Mouse (Mus musculus) embryonic fibroblast, embryonic 13.5 days (primary cell): ENCODE measurements around the gene Rtn4r. TPM values are rescaled to one million over a fixed set of nuclear protein-coding genes. Genes with fewer than 3 reads are reported as not detected.

Experiments
- H3K27ac ChIP-seq: 2 replicates; pipeline ENCODE4 v1.5.1; 2012; ENCODE audit warnings: low read length, control low read depth, inconsistent platforms; ENCODE audit not compliant: insufficient read depth
- H3K4me1 ChIP-seq: 2 replicates; pipeline ENCODE4 v1.6.1; 2011; ENCODE audit warnings: low read length; ENCODE audit not compliant: control insufficient read depth, insufficient read depth
- H3K4me3 ChIP-seq: 2 replicates; pipeline ENCODE4 v1.5.1; 2011; ENCODE audit warnings: mild to moderate bottlenecking, control low read depth, low read length; ENCODE audit not compliant: insufficient read depth
- CTCF ChIP-seq: IDR thresholded peaks from 2 replicates; pipeline ENCODE4 v1.5.1; 2011; ENCODE audit warnings: mild to moderate bottlenecking, control low read depth, low read length, moderate library complexity, borderline replicate concordance; ENCODE audit not compliant: insufficient read depth
- POLR2A ChIP-seq: IDR thresholded peaks from 2 replicates; pipeline ENCODE4 v1.6.1; 2011; ENCODE audit warnings: low read depth, mild to moderate bottlenecking, control low read depth, low read length, moderate library complexity
- polyA plus RNA-seq: library from polyadenylated mRNA; stranded (reverse); fragments of >200 nt; gene quantifications from 2 replicates; pipeline ENCODE4 v1.2.4, GENCODE M21; 2011; ENCODE audit warnings: low read depth; ENCODE audit not compliant: missing spikeins, insufficient read length

Rtn4r gene
- 1.2 and 1.4 TPM in 2 replicates for polyA plus RNA-seq

- Histone ChIP-seq H3K4me3 (peak within 1 kb of the TSS; percentile 43), H3K27ac (no peak within 1 kb of the TSS), H3K4me1 (peaks cover 6% of the 10 kb centered on the region)
- TF ChIP-seq POLR2A (no peak), CTCF (peak; percentile 17; the same call in 1 of the 2 replicates)
Observed at GRCm38 (mm10) chr16:18127241-18127861, at the start of gene Rtn4r. Gene Rtn4r (plus strand): TSS chr16:18127642.

- Histone ChIP-seq H3K4me3 (no peak overlapping the region), H3K27ac (no peak overlapping the region), H3K4me1 (no peaks in the 10 kb centered on the region)
- TF ChIP-seq CTCF = no peak
- no peak for TF ChIP-seq POLR2A
Observed at GRCm38 (mm10) chr16:18078314-18079015, 49.0 kb upstream of the Rtn4r start.

GRCm38 (mm10) chr16:18079300-18079699 is 48.1 kb upstream of the Rtn4r start:
- TF ChIP-seq POLR2A = no peak
- TF ChIP-seq CTCF = no peak
- Histone ChIP-seq H3K27ac (no peak overlapping the region), H3K4me1 (no peaks in the 10 kb centered on the region), H3K4me3 (no peak overlapping the region)

GRCm38 (mm10) chr16:18080171-18080570 is 47.3 kb upstream of the Rtn4r start:
- no peak for TF ChIP-seq POLR2A

GRCm38 (mm10) chr16:18081149-18081827 is 46.2 kb upstream of the Rtn4r start:
- TF ChIP-seq POLR2A (no peak), CTCF (0 out of 2 replicates have a peak, but pooled peaks have one; percentile 7)
- H3K4me1 ChIP-seq = no peaks in the 10 kb centered on the region

More at GRCm38 (mm10) chr16:18080171-18080570, 47.3 kb upstream of the Rtn4r start:
- H3K4me1 ChIP-seq = no peaks in the 10 kb centered on the region
- no peak overlapping the region for H3K4me3 ChIP-seq
- no peak overlapping the region for H3K27ac ChIP-seq

GRCm38 (mm10) chr16:18082291-18082690 is 45.2 kb upstream of the Rtn4r start:
- no peaks in the 10 kb centered on the region for H3K4me1 ChIP-seq
- no peak for TF ChIP-seq CTCF
- no peak for TF ChIP-seq POLR2A

More at GRCm38 (mm10) chr16:18081149-18081827, 46.2 kb upstream of the Rtn4r start:
- Histone ChIP-seq H3K4me3 (no peak overlapping the region), H3K27ac (no peak overlapping the region)

GRCm38 (mm10) chr16:18083231-18083951 is 44.1 kb upstream of the Rtn4r start:
- no peaks in the 10 kb centered on the region for H3K4me1 ChIP-seq
- H3K4me3 ChIP-seq = no peak overlapping the region
- no peak for TF ChIP-seq POLR2A
- no peak for TF ChIP-seq CTCF
- H3K27ac ChIP-seq = no peak overlapping the region

More at GRCm38 (mm10) chr16:18082291-18082690, 45.2 kb upstream of the Rtn4r start:
- H3K27ac ChIP-seq = no peak overlapping the region
- H3K4me3 ChIP-seq = no peak overlapping the region

GRCm38 (mm10) chr16:18084262-18084661 is 43.2 kb upstream of the Rtn4r start:
- Histone ChIP-seq H3K4me1 (no peaks in the 10 kb centered on the region), H3K27ac (no peak overlapping the region)
- no peak for TF ChIP-seq POLR2A
- TF ChIP-seq CTCF = no peak

GRCm38 (mm10) chr16:18087101-18087500 is 40.3 kb upstream of the Rtn4r start:
- TF ChIP-seq CTCF (no peak), POLR2A (no peak)
- Histone ChIP-seq H3K27ac (no peak overlapping the region), H3K4me1 (no peaks in the 10 kb centered on the region), H3K4me3 (no peak overlapping the region)

More at GRCm38 (mm10) chr16:18084262-18084661, 43.2 kb upstream of the Rtn4r start:
- no peak overlapping the region for H3K4me3 ChIP-seq

GRCm38 (mm10) chr16:18096348-18096747 is 31.1 kb upstream of the Rtn4r start:
- TF ChIP-seq CTCF (no peak), POLR2A (no peak)
- no peaks in the 10 kb centered on the region; the same call in 1 of the 2 replicates for H3K4me1 ChIP-seq
- H3K4me3 ChIP-seq = no peak overlapping the region
- H3K27ac ChIP-seq = peak overlapping the region; percentile 53
